Mouse (Mus musculus) bone marrow, adult 2 months (tissue): ENCODE results near the gene Soat2.

Experiments
- CTCF ChIP-seq: fragments of 200-500 bp; IDR thresholded peaks from 2 replicates; pipeline ENCODE4 v1.5.1; 2011; ENCODE audit warnings: low read length, control low read depth; ENCODE audit not compliant: control insufficient read depth, insufficient read depth
- POLR2A ChIP-seq: fragments of 200-500 bp; IDR thresholded peaks from 2 replicates; pipeline ENCODE4 v1.6.1; 2011; ENCODE audit warnings: low read depth, mild to moderate bottlenecking, control low read depth, low read length, borderline replicate concordance; ENCODE audit not compliant: control insufficient read depth

DNA sequence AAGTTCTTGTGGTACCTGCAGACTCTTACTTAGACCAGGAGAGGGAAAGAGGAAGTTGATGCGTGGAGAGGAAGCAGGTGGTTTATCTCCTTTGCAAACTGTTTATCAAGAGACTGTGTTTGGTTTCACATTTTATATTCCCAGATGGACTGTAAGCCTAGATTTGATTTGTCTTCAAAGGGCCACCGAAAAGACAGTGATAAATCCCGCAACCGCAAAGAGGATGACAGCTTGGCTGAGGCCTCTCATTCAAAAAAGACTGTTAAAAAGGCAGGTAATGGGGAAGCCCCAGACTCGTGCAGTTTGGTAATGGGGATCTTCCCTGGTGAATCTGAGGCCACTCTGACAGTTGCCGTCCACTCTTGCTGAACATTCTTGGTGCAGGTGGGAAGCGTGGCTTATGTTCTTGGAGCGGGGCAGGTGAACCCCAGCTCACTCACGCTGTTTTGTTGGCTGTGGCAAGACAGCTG is 57.8 kb downstream of the Soat2 start:
- TF ChIP-seq POLR2A: no peak
- no peak for TF ChIP-seq CTCF
